Mouse (Mus musculus): ENCODE measurements around the gene Nhej1. TPM values are rescaled to one million over a fixed set of nuclear protein-coding genes. Genes with fewer than 3 reads are reported as not detected.

Gene Nhej1
- total RNA-seq (2021), result 4.3 and 5.9 TPM in 2 replicates
- long read RNA-seq, experiment 1, result 0 reads
- long read RNA-seq, experiment 2, partial matches to known transcripts, result 1 of 2 reads
- long read RNA-seq, experiment 2, other reads (novel, unspliced or antisense), result 0 of 2 reads

GRCm38 (mm10) chr1:75124346-75125321 is at the start of gene Nhej1:
Gene Nhej1 (minus strand): TSS chr1:75125200.
- DNase-seq, result peak; percentile 96

GRCm38 (mm10) chr1:75168472-75169464 is 43.8 kb upstream of the Nhej1 start, which contains the start of gene Zfand2b:
Gene Zfand2b (plus strand): TSS chr1:75168646.
- DNase-seq, result peak; percentile 98

GRCm38 (mm10) chr1:75168093-75168471 is 43.1 kb upstream of the Nhej1 start:
- no peak for DNase-seq

- no peak for DNase-seq
These were observed 35.2 kb upstream of the Nhej1 start for GRCm38 (mm10) chr1:75160256-75160617.

- no peak for DNase-seq
These were observed 34.7 kb upstream of the Nhej1 start for GRCm38 (mm10) chr1:75159540-75160255.

GRCm38 (mm10) chr1:75158990-75159389 is 34.0 kb upstream of the Nhej1 start:
- DNase-seq, result no peak

GRCm38 (mm10) chr1:75155837-75156236 is 30.8 kb upstream of the Nhej1 start:
- DNase-seq, result no peak

GRCm38 (mm10) chr1:75148727-75149126 is 23.7 kb upstream of the Nhej1 start:
- no peak for DNase-seq

GRCm38 (mm10) chr1:75147411-75148135 is 22.6 kb upstream of the Nhej1 start:
- no peak for DNase-seq

- DNase-seq, result no peak
These were observed 20.6 kb upstream of the Nhej1 start for GRCm38 (mm10) chr1:75145589-75145988.

- peak; percentile 98 for DNase-seq
These were observed 17.6 kb upstream of the Nhej1 start, which contains the start of the genes Cnppd1 and Retreg2 for GRCm38 (mm10) chr1:75142301-75143261. Gene Cnppd1 (minus strand): TSS chr1:75142711. Gene Retreg2 (plus strand): TSS chr1:75142778.

GRCm38 (mm10) chr1:75141486-75142190 is 16.6 kb upstream of the Nhej1 start:
- DNase-seq, result peak; percentile 83

GRCm38 (mm10) chr1:75140601-75141190 is 15.7 kb upstream of the Nhej1 start:
- DNase-seq, result peak; percentile 36

- DNase-seq, result no peak
These were observed 13.4 kb upstream of the Nhej1 start for GRCm38 (mm10) chr1:75138448-75138847.

GRCm38 (mm10) chr1:75136730-75137129 is 11.7 kb upstream of the Nhej1 start:
- no peak for DNase-seq

- no peak for DNase-seq
These were observed 11.3 kb upstream of the Nhej1 start for GRCm38 (mm10) chr1:75136293-75136692.

- no peak for DNase-seq
These were observed 8.6 kb upstream of the Nhej1 start, which contains the start of gene Slc23a3 for GRCm38 (mm10) chr1:75133421-75134207. Gene Slc23a3 (minus strand): TSS chr1:75133890.

GRCm38 (mm10) chr1:75128641-75129040 is 3.6 kb upstream of the Nhej1 start:
- DNase-seq, result no peak

All from adrenal gland, postnatal 14 days (tissue).